Mouse (Mus musculus) liver, postnatal 0 days (tissue): ENCODE data around the gene Brk1.

Experiments
- CTCF ChIP-seq: sonication (generic); IDR thresholded peaks from 2 replicates; pipeline ENCODE4 v1.5.1; 2016; ENCODE audit warnings: antibody characterized with exemption, low read depth
- EP300 ChIP-seq: IDR thresholded peaks from 2 replicates; pipeline ENCODE4 v1.6.1; 2016; ENCODE audit warnings: antibody characterized with exemption, low read depth, mild to moderate bottlenecking

GRCm38 (mm10) chr6:113603993-113604392 lies 579 bp upstream of the Brk1 start:
- no peak for TF ChIP-seq CTCF
- TF ChIP-seq EP300, result no peak
